Mouse (Mus musculus) right cerebral cortex, adult 18-20 months (tissue): Measurements from ENCODE around the gene Cd44.
A peak's percentile ranks its signal among the peaks of the same experiment; 100 is the strongest.

Experiments used
- DNase-seq: peaks from one replicate; pipeline ENCODE4 v3.0.0; 2022; ENCODE audit warnings: mixed read lengths

The Cd44 gene

GRCm38 (mm10) chr2:102868444-102868843, 33.0 kb downstream of the Cd44 start:
- no peak for DNase-seq

- DNase-seq: no peak
Observed at GRCm38 (mm10) chr2:102867396-102868088, 33.9 kb downstream of the Cd44 start.

- DNase-seq: no peak
Observed at GRCm38 (mm10) chr2:102866594-102866993, 34.9 kb downstream of the Cd44 start.

- no peak for DNase-seq
Observed at GRCm38 (mm10) chr2:102865354-102865752, 36.1 kb downstream of the Cd44 start.

GRCm38 (mm10) chr2:102864695-102865353, 36.6 kb downstream of the Cd44 start:
- DNase-seq: no peak

GRCm38 (mm10) chr2:102864036-102864435, 37.4 kb downstream of the Cd44 start:
- no peak for DNase-seq

- DNase-seq: no peak
Observed at GRCm38 (mm10) chr2:102863583-102863982, 37.9 kb downstream of the Cd44 start.

GRCm38 (mm10) chr2:102862706-102863105, 38.8 kb downstream of the Cd44 start:
- DNase-seq: no peak

GRCm38 (mm10) chr2:102858271-102858670, 43.2 kb downstream of the Cd44 start:
- no peak for DNase-seq

GRCm38 (mm10) chr2:102853297-102853696, 48.2 kb downstream of the Cd44 start:
- no peak for DNase-seq

GRCm38 (mm10) chr2:102851936-102852477, 49.5 kb downstream of the Cd44 start:
- no peak for DNase-seq

GRCm38 (mm10) chr2:102850026-102850425, 51.4 kb downstream of the Cd44 start:
- DNase-seq: no peak

- DNase-seq: no peak
Observed at GRCm38 (mm10) chr2:102848811-102849433, 52.5 kb downstream of the Cd44 start.

GRCm38 (mm10) chr2:102841231-102841630, 60.2 kb downstream of the Cd44 start:
- DNase-seq: no peak

- peak; percentile 15 for DNase-seq
Observed at GRCm38 (mm10) chr2:102838179-102838578, 63.3 kb downstream of the Cd44 start.

- DNase-seq: no peak
Observed at GRCm38 (mm10) chr2:102831547-102831946, 69.9 kb downstream of the Cd44 start.

GRCm38 (mm10) chr2:102829201-102829600, 72.3 kb downstream of the Cd44 start:
- peak; percentile 74 for DNase-seq

GRCm38 (mm10) chr2:102828381-102828780, 73.1 kb downstream of the Cd44 start:
- no peak for DNase-seq

- DNase-seq: no peak
Observed at GRCm38 (mm10) chr2:102827841-102828240, 73.6 kb downstream of the Cd44 start.

GRCm38 (mm10) chr2:102825961-102826633, 75.4 kb downstream of the Cd44 start:
- no peak for DNase-seq

GRCm38 (mm10) chr2:102822036-102822435, 79.4 kb downstream of the Cd44 start:
- DNase-seq: peak; percentile 26

GRCm38 (mm10) chr2:102820790-102821189, 80.7 kb downstream of the Cd44 start:
- DNase-seq: no peak

GRCm38 (mm10) chr2:102820225-102820711, 81.2 kb downstream of the Cd44 start:
- DNase-seq: no peak
